9 mouse cellular contexts compared by ENCODE assay signal in genomic region chr8:110266741-110267140, GRCm38 (mm10). TPM values are rescaled to one million over a fixed set of nuclear protein-coding genes. Genes with fewer than 3 reads are reported as not detected.
DNase-seq lines count a peak whose midpoint lies in the region; ATAC-seq and TF ChIP-seq lines count a peak whose summit lies in the region.
"Had no signal": no experiment of that assay in that cellular context is flagged by ENCODE, and none has a peak within 500 bp of the region (broad histone marks: within the 10 kb centered on the region; RNA-seq: fewer than 3 reads in every experiment).

Gene Hydin (plus strand): TSS chr8:110266977.

- under 1% methylated on average over 15 of the region's 15 CpGs for WGBS in limb, embryonic 10.5 days
- whole genome bisulfite sequencing in midbrain, embryonic 14.5 days = under 1% methylated on average over 15 of the region's 15 CpGs
- under 1% methylated on average over 15 of the region's 15 CpGs for WGBS in stomach, postnatal 0 days

- 0 out of 2 replicates have a peak within 1 kb of the TSS, but pooled peaks have one; percentile 17 for H3K9ac ChIP-seq in midbrain, embryonic 14.5 days (replicated peaks; ENCODE audit: low read length)
- H3K9ac ChIP-seq in stomach, postnatal 0 days (ENCODE audit: low read length) = no peak within 1 kb of the TSS

- H3K4me2 ChIP-seq in midbrain, embryonic 14.5 days (ENCODE audit: low read length) = peak within 1 kb of the TSS; percentile 54
- H3K4me2 ChIP-seq in stomach, postnatal 0 days (replicated peaks; ENCODE audit: low read depth) = peak within 1 kb of the TSS; percentile 49

- peaks cover 21% of the 10 kb centered on the region for H3K4me1 ChIP-seq in limb, embryonic 10.5 days
- H3K4me1 ChIP-seq in midbrain, embryonic 14.5 days (ENCODE audit: control insufficient read depth, insufficient read depth, low read length) = peaks cover 7% of the 10 kb centered on the region; the same call in 1 of the 2 replicates
- H3K4me1 ChIP-seq in stomach, postnatal 0 days (replicated peaks; ENCODE audit: control insufficient read depth, insufficient read depth) = no peaks in the 10 kb centered on the region

- ATAC-seq in midbrain, embryonic 14.5 days (ENCODE audit: low FRiP score, low TSS enrichment) = peak; percentile 78; the same call in 1 of the 2 replicates
- peak; percentile 64; the same call in 1 of the 2 replicates for ATAC-seq in stomach, postnatal 0 days (ENCODE audit: low FRiP score, low TSS enrichment)

- peak within 1 kb of the TSS; percentile 78 for H3K27ac ChIP-seq in limb, embryonic 10.5 days
- H3K27ac ChIP-seq in midbrain, embryonic 14.5 days (replicated peaks; ENCODE audit: low read depth, low read length) = no peak within 1 kb of the TSS
- H3K27ac ChIP-seq in stomach, postnatal 0 days (replicated peaks) = no peak within 1 kb of the TSS
- H3K27ac ChIP-seq: macrophage had no signal

- H3K27me3 ChIP-seq in limb, embryonic 10.5 days (ENCODE audit: low read depth, poor library complexity, severe bottlenecking) = no peaks in the 10 kb centered on the region
- no peaks in the 10 kb centered on the region for H3K27me3 ChIP-seq in midbrain, embryonic 14.5 days (ENCODE audit: control insufficient read depth, insufficient read depth, low read length)
- no peaks in the 10 kb centered on the region for H3K27me3 ChIP-seq in stomach, postnatal 0 days (ENCODE audit: control insufficient read depth, insufficient read depth, low read length)

- no peak for TF ChIP-seq CTCF in stomach, postnatal 0 days (IDR thresholded peaks at IDR 0.05; ENCODE audit: low read depth)

- no peak for TF ChIP-seq EP300 in stomach, postnatal 0 days (optimal IDR thresholded peaks at IDR 0.05)

- H3K9me3 ChIP-seq in limb, embryonic 10.5 days (replicated peaks) = no peaks in the 10 kb centered on the region
- H3K9me3 ChIP-seq in midbrain, embryonic 14.5 days (ENCODE audit: control insufficient read depth, low read length) = no peaks in the 10 kb centered on the region
- no peaks in the 10 kb centered on the region for H3K9me3 ChIP-seq in stomach, postnatal 0 days (ENCODE audit: control insufficient read depth, low read length)

- peak within 1 kb of the TSS; percentile 57 for H3K4me3 ChIP-seq in limb, embryonic 10.5 days
- peak within 1 kb of the TSS; percentile 20 for H3K4me3 ChIP-seq in midbrain, embryonic 14.5 days (replicated peaks; ENCODE audit: low read depth, low read length)
- H3K4me3 ChIP-seq in stomach, postnatal 0 days (ENCODE audit: low read depth, low read length) = peak within 1 kb of the TSS; percentile 19

- H3K36me3 ChIP-seq in limb, embryonic 10.5 days = no peaks in the 10 kb centered on the region
- H3K36me3 ChIP-seq in midbrain, embryonic 14.5 days (ENCODE audit: control insufficient read depth, insufficient read depth, low read length) = no peaks in the 10 kb centered on the region
- no peaks in the 10 kb centered on the region for H3K36me3 ChIP-seq in stomach, postnatal 0 days (ENCODE audit: control insufficient read depth, insufficient read depth, low read length)

- DNase-seq in gastrocnemius, postnatal 10 days = peak; percentile 49
- DNase-seq in gastrocnemius, postnatal 25 days = no peak
- DNase-seq in cerebellum, adult 9-10 months = peak; percentile 55
- peak; percentile 82 to 92 for DNase-seq in frontal cortex, adult 2 months (ENCODE audit: extremely low spot score in 1 of 2, low spot score in 1 of 2)
- DNase-seq in kidney, adult 9 months = peak; percentile 72
- DNase-seq in limb, embryonic 10.5 days (ENCODE audit: low spot score) = peak; percentile 98
- DNase-seq in midbrain, embryonic 14.5 days = peak; percentile 96
- peak; percentile 74 for DNase-seq in stomach, postnatal 0 days (ENCODE audit: low spot score)

RNA-seq across cellular contexts. Expression of gene Hydin, which starts in this region (rescaled TPM):
- total RNA-seq in gastrocnemius, postnatal 10 days (2021) = under 1 TPM; 0.09 to 0.11 TPM
- under 1 TPM; 0.05 to 0.10 TPM for total RNA-seq in gastrocnemius, postnatal 25 days (2021)
- polyA plus RNA-seq in frontal cortex, adult 2 months (2012; rRNA removed) = 0.55 and 0.74 TPM in 2 replicates
- 0.01 and 0.09 TPM in 2 replicates for polyA plus RNA-seq in limb, embryonic 10.5 days (2016; fragmentation: Nextera tagmentation; extraction: Ambion mirVana)
- 0.07 and 0.14 TPM in 2 replicates for polyA plus RNA-seq in midbrain, embryonic 14.5 days (2014; fragmentation: Nextera tagmentation; extraction: Ambion mirVana)
- 0.05 TPM in 2 replicates for polyA plus RNA-seq in stomach, postnatal 0 days (2015; fragmentation: Nextera tagmentation; extraction: Ambion mirVana)
- polyA plus RNA-seq: macrophage had no signal

Comparison
In these comparisons a context has a peak if more than half of its experiments do, and no peak if none do; other contexts are left out.
1. Peak in DNase-seq in gastrocnemius, postnatal 10 days; RNA of the gene not detected or under 1 TPM.
2. Peak in DNase-seq in frontal cortex, adult 2 months; RNA of the gene not detected or under 1 TPM.
3. Peak in DNase-seq, H3K4me3 ChIP-seq and H3K27ac ChIP-seq in limb, embryonic 10.5 days; RNA of the gene not detected or under 1 TPM.
4. Peak in DNase-seq, ATAC-seq, H3K4me3 ChIP-seq, H3K9ac ChIP-seq and H3K4me2 ChIP-seq in midbrain, embryonic 14.5 days; RNA of the gene not detected or under 1 TPM.
5. Peak in DNase-seq, ATAC-seq, H3K4me3 ChIP-seq and H3K4me2 ChIP-seq in stomach, postnatal 0 days; RNA of the gene not detected or under 1 TPM.